Mouse (Mus musculus): ENCODE data around the gene Lig4. TPM values are rescaled to one million over a fixed set of nuclear protein-coding genes. Genes with fewer than 3 reads are reported as not detected.

The Lig4 gene
- polyA plus RNA-seq, 1 experiment from 2014 or later, result 5.4 TPM

Other genes starting within 250 kb of the Lig4 start
- 0.13 and 0.18 TPM in 2 replicates for gene Fam155a, start 206.5 kb downstream of the Lig4 start, polyA plus RNA-seq (2016; fragmentation: Nextera tagmentation; extraction: Ambion mirVana)
- gene Gm10217, start 113.4 kb downstream of the Lig4 start, polyA plus RNA-seq (2016; fragmentation: Nextera tagmentation; extraction: Ambion mirVana), result not detected in 2 replicates
- 17.6 and 18.6 TPM in 2 replicates for gene Abhd13, start within 50 bp of the Lig4 start, polyA plus RNA-seq (2016; fragmentation: Nextera tagmentation; extraction: Ambion mirVana)
- gene Tnfsf13b, start 28.8 kb upstream of the Lig4 start, polyA plus RNA-seq (2016; fragmentation: Nextera tagmentation; extraction: Ambion mirVana), result 0.26 and 0.30 TPM in 2 replicates
- 1.4 and 1.5 TPM in 2 replicates for gene Myo16, start 176.2 kb upstream of the Lig4 start, polyA plus RNA-seq (2016; fragmentation: Nextera tagmentation; extraction: Ambion mirVana)

Data from heart, embryonic 12.5 days (tissue).